Mouse (Mus musculus) CD4-positive, CD25-positive, alpha-beta regulatory T cell, adult 4 months (primary cell): Measurements from ENCODE around the gene Suco. TPM values are rescaled to one million over a fixed set of nuclear protein-coding genes. Genes with fewer than 3 reads are reported as not detected.

Source experiments
- ATAC-seq: one replicate; pipeline ENCODE4 v1.8.0; 2017
- polyA plus RNA-seq, 2 experiments: library from polyadenylated mRNA; unstranded; fragments of 100-300 nt; shearing (Covaris generic); gene quantifications; one replicate each; pipeline ENCODE4 v1.2.1; 2017

The Suco gene
- polyA plus RNA-seq, 2 experiments from 2014 or later = 24.8 to 31.1 TPM

- peak; percentile 91 for ATAC-seq
Measured at GRCm38 (mm10) chr1:161788339-161788738, 88.1 kb downstream of the Suco start, which contains the start of gene Fasl. Gene Fasl (minus strand): TSS chr1:161788495.

DNA sequence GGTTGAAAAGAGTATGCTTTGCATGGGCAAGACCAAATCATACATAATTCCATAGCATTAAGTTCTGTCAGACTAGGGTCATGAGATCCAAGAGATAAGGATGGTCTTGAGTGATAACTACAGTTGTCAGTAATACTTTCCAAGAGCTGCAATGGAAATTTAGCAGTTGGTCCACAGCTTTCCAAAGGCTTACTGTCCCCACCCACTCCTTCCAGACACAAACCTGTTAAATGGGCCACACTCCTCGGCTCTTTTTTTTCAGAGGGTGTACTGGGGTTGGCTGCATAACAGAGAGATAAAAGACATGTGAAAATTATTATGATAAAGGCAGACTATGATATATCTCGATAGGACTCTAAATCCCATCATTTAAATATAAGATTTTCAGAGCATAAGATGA is 93.8 kb downstream of the Suco start:
- no peak for ATAC-seq

GRCm38 (mm10) chr1:161781594-161781993 is 94.9 kb downstream of the Suco start:
- no peak for ATAC-seq

DNA sequence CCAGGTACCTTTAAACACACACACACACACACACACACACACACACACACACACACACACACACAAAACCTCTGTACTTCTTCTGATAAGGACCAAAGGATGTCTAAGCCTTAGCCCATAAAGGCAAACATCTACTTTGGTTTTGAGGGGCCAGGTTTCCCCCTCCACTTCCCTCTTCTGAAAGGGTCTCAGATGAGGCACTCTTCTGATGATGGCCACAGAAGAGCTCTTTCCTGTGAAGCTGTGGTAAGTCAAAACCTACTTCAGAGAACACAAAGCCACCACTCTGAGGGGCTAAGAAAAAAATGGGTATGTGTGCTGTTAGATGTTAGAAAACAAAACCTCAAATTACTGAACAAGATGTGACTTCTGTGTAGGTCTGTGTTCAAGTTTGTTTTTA is 97.4 kb downstream of the Suco start:
- peak; percentile 61 for ATAC-seq

GRCm38 (mm10) chr1:161775151-161775550 is 101.3 kb downstream of the Suco start:
- ATAC-seq = peak; percentile 81

GRCm38 (mm10) chr1:161771293-161771692 is 105.2 kb downstream of the Suco start:
- ATAC-seq = no peak

DNA sequence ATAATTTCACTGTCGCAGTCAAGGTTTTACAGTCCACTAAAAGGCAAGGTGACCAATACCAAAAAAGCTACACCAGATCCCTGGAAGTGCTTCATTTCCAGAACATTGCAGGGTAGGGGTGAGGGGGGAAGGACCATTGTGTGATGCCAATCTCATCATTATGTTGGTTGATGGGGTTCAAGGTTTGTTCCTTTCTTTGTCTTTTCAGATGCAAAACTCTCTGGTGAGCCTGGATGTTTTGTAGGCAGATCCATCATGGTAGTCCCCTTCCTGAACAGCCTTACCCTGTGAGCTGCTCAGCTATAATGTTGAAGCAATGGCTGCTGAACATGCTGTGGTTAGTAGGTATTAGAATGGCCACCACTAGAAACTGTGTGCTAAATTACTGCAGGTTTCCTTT is 107.2 kb downstream of the Suco start:
- no peak for ATAC-seq

DNA sequence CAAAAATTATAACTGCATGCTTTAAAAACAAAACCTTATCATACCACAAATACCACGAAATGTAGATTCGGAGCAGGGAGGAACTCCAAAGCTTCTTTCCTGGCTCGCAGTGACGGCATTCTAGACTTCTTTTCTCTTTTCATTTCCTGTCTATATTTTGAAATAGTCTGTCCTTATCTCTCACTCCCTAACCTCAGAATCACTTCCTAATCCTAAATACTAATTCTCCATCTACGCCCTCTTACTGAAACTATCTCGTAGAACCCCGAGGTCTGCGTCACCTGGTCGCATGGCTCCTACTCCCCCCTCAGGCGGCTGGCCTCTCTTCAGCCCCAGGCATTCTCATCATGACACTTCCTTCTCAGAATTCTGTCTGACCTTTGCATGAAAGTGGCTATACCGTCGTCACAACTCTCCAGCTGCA is 109.4 kb downstream of the Suco start:
- peak; percentile 55 for ATAC-seq

DNA sequence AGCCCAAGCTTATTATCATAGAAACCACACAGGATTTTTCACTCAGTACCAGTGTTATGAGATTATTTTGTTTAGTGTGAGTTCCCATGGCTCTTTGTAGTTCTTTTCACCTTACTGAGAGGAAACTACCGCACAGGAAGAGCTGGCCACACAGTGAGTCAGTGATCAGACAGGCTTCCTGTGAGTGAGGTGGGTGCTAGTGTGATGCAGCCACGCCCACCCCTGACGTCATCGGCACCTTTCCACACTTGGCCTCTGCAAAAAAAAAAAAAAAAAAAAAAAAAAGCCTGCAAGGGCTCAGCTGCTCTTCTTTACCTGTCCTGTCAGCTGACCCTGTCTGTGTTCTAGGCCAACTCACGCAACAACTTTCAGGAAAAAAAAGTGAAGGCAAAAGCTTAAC is 109.8 kb downstream of the Suco start:
- peak; percentile 90 for ATAC-seq

Other genes starting within 250 kb of the Suco start
- 10 to 100 TPM; 10.7 to 12.7 TPM for gene Fasl, start 88.2 kb downstream of the Suco start, polyA plus RNA-seq
- 10 to 100 TPM; 26.7 to 28.0 TPM for gene Pigc, start 92.5 kb upstream of the Suco start, polyA plus RNA-seq
- gene 4930558K02Rik, start 103.0 kb upstream of the Suco start, polyA plus RNA-seq = not detected